Mouse (Mus musculus) G1E (cell line): Measurements from ENCODE around the gene Trp63.

ENCODE experiments used
- CTCF ChIP-seq: IDR thresholded peaks from 2 replicates; pipeline ENCODE4 v1.5.1; 2012; ENCODE audit warnings: low read depth, low read length, inconsistent platforms, mixed read lengths
- TAL1 ChIP-seq: conservative IDR thresholded peaks from 2 replicates; pipeline ENCODE4 v1.6.1; 2012; ENCODE audit warnings: low read depth, low read length, inconsistent platforms, mixed read lengths

GRCm38 (mm10) chr16:25727001-25727400, 43.4 kb downstream of the Trp63 start:
- TF ChIP-seq CTCF: no peak
- no peak for TF ChIP-seq TAL1
